Mouse (Mus musculus) olfactory bulb, adult 2 months (tissue): Measurements from ENCODE around the gene Tpst1.

Experiments
- CTCF ChIP-seq: fragments of 200-500 bp; IDR thresholded peaks from 2 replicates; pipeline ENCODE4 v1.5.1; 2012; ENCODE audit warnings: low read depth, mild to moderate bottlenecking, low read length, moderate library complexity; ENCODE audit not compliant: insufficient read depth
- POLR2A ChIP-seq: fragments of 200-500 bp; IDR thresholded peaks from 2 replicates; pipeline ENCODE4 v1.6.1; 2012; ENCODE audit warnings: mild to moderate bottlenecking, low read depth, low read length, moderate library complexity; ENCODE audit not compliant: insufficient read depth

GRCm38 (mm10) chr5:130173012-130173411 is 99.9 kb downstream of the Tpst1 start:
- TF ChIP-seq POLR2A (no peak), CTCF (no peak)
